Mouse (Mus musculus) CH12.LX (cell line): ENCODE data around the gene Src.

Source experiments
- CTCF ChIP-seq, 2 experiments: IDR thresholded peaks in 1 of 2; conservative IDR thresholded peaks in 1 of 2; 2 replicates each; pipeline ENCODE4 v1.5.1; 2011 to 2012; ENCODE audit warnings: low read depth in 2 of 2, low read length in 2 of 2, improper control_type of control experiment in 1 of 2, inconsistent platforms in 1 of 2, mild to moderate bottlenecking in 1 of 2, moderate library complexity in 1 of 2
- HCFC1 ChIP-seq: IDR thresholded peaks from 2 replicates; pipeline ENCODE4 v1.6.1; 2012; ENCODE audit warnings: low read depth, mild to moderate bottlenecking, inconsistent platforms, low read length, improper control_type of control experiment

DNA sequence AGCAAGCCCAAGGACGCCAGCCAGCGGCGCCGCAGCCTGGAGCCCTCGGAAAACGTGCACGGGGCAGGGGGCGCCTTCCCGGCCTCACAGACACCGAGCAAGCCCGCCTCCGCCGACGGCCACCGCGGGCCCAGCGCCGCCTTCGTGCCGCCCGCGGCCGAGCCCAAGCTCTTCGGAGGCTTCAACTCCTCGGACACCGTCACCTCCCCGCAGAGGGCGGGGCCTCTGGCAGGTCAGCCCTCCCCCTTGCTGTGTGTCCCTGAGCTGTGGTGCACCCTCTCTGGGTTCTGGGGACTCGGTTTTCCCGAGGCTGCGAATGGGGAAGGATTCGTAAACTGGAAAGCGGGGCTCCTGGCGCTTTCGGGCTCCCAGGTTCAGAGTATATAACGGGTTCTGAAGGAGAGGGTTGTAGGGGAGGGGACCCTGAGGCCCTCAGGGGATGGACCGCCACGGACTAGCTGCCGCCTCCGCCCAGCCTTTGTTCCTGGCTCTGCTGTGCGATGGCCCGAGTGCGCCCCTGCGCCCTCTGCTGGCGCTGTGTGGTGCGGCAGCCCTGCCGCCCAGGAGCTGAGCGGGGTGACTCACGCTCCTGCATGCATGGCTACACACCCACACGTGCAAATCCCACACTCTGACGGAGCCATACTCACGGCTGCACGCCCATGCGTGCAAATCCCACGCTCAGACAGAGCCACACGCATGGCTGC lies 39.0 kb downstream of the Src start:
- TF ChIP-seq HCFC1 (no peak), CTCF (conservative IDR thresholded peaks at IDR 0.05 in 1 of 2, IDR thresholded peaks at IDR 0.05 in 1 of 2; ENCODE audit: low read depth in 2 of 2, low read length in 2 of 2) (peak; percentile 61 to 91)
